Comparison of ENCODE assay signal across 8 mouse cellular contexts in genomic region chr9:37456481-37456910, GRCm38 (mm10). TPM values are rescaled to one million over a fixed set of nuclear protein-coding genes. Genes with fewer than 3 reads are reported as not detected.
A peak's percentile ranks its signal among the peaks of the same experiment; 100 is the strongest.
DNase-seq lines count a peak whose midpoint lies in the region; ATAC-seq and TF ChIP-seq lines count a peak whose summit lies in the region.

No protein-coding gene starts in this region.

- H3K9me3 ChIP-seq in lung, embryonic 14.5 days (ENCODE audit: low read depth, low read length), result no peaks in the 10 kb centered on the region

- peak overlapping the region; percentile 25 for H3K4me3 ChIP-seq in lung, embryonic 14.5 days (ENCODE audit: low read depth, low read length)

- H3K4me2 ChIP-seq in lung, embryonic 14.5 days, result peak overlapping the region; percentile 56

- DNase-seq in lung, embryonic 14.5 days, result peak; percentile 71
- no peak for DNase-seq in lung, postnatal 25 days (ENCODE audit: low spot score)
- peak; percentile 71 to 76 for DNase-seq in cerebellum, postnatal 25 days
- DNase-seq in left cerebral cortex, postnatal 25 days (ENCODE audit: low spot score in 2 of 2), result peak; percentile 51 to 67
- DNase-seq in retina, adult 2 months (ENCODE audit: low read depth, low spot score), result peak; percentile 23
- DNase-seq in thymus, postnatal 36 days, result no peak

- H3K36me3 ChIP-seq in lung, embryonic 14.5 days (ENCODE audit: insufficient read depth), result no peaks in the 10 kb centered on the region

- peak; percentile 56 for ATAC-seq in lung, embryonic 14.5 days (ENCODE audit: insufficient read depth)
- peak; percentile 30; the same call in 1 of the 2 replicates for ATAC-seq in granulocyte monocyte progenitor cell, adult 5-6 weeks (replicated peaks; ENCODE audit: poor library complexity, severe bottlenecking)
- no peak for ATAC-seq in CD4-positive, CD25-positive, alpha-beta regulatory T cell, adult 4 months

- peaks cover 97% of the 10 kb centered on the region for H3K27me3 ChIP-seq in lung, embryonic 14.5 days (ENCODE audit: insufficient read depth, low read length)

- no peaks in the 10 kb centered on the region; the same call in 1 of the 2 replicates for H3K4me1 ChIP-seq in lung, embryonic 14.5 days (ENCODE audit: insufficient read depth)

- no peak; the same call in 1 of the 2 replicates for TF ChIP-seq CTCF in lung, embryonic 14.5 days (IDR thresholded peaks at IDR 0.05; ENCODE audit: low read depth)

- WGBS in lung, embryonic 14.5 days, result 0% methylated on average over 20 of the region's 20 CpGs

- no peak overlapping the region for H3K27ac ChIP-seq in lung, embryonic 14.5 days (ENCODE audit: low read depth)

- H3K9ac ChIP-seq in lung, embryonic 14.5 days, result no peak overlapping the region

- intact Hi-C loops in left cerebral cortex, postnatal 25 days (cut with DNase I), result loop anchor here (2.0 kb wide), 1 partner anchor 18 kb away; no protein-coding TSS in a partner anchor

RNA-seq across cellular contexts. Expression of gene Robo3, which starts 23.4 kb away (rescaled TPM):
- polyA plus RNA-seq in lung, embryonic 14.5 days (2014; fragmentation: Nextera tagmentation; extraction: Ambion mirVana), result 0.24 and 0.41 TPM in 2 replicates
- 0.95 TPM in 1 of 2 replicates, not detected in the other for total RNA-seq in granulocyte monocyte progenitor cell, adult 5-6 weeks (2014; fragmentation: Nextera tagmentation)
- 0.13 and 2.2 TPM in 2 replicates for total RNA-seq in granulocyte monocyte progenitor cell, adult 5-6 weeks (2017)
- total RNA-seq in left cerebral cortex, postnatal 25 days (2021), result 10 to 100 TPM; 33.4 to 33.6 TPM
- not detected for polyA plus RNA-seq in CD4-positive, CD25-positive, alpha-beta regulatory T cell, adult 4 months (2017; shearing (Covaris generic))

RNA-seq across cellular contexts. Expression of gene Msantd2, which starts 32.6 kb away (rescaled TPM):
- polyA plus RNA-seq in lung, embryonic 14.5 days (2014; fragmentation: Nextera tagmentation; extraction: Ambion mirVana), result 32.4 and 35.7 TPM in 2 replicates
- 24.7 and 30.4 TPM in 2 replicates for total RNA-seq in granulocyte monocyte progenitor cell, adult 5-6 weeks (2014; fragmentation: Nextera tagmentation)
- total RNA-seq in granulocyte monocyte progenitor cell, adult 5-6 weeks (2017), result 20.6 and 31.1 TPM in 2 replicates
- 10 to 100 TPM; 20.9 to 23.0 TPM for total RNA-seq in left cerebral cortex, postnatal 25 days (2021)
- 10 to 100 TPM in 1 of 2 experiments, 1 to 10 TPM in 1; 8.3 to 13.7 TPM for polyA plus RNA-seq in CD4-positive, CD25-positive, alpha-beta regulatory T cell, adult 4 months (2017; shearing (Covaris generic))

RNA-seq across cellular contexts. Expression of gene Robo4, which starts 54.8 kb away (rescaled TPM):
- 22.8 and 25.8 TPM in 2 replicates for polyA plus RNA-seq in lung, embryonic 14.5 days (2014; fragmentation: Nextera tagmentation; extraction: Ambion mirVana)
- 0.30 TPM in 1 of 2 replicates, not detected in the other for total RNA-seq in granulocyte monocyte progenitor cell, adult 5-6 weeks (2014; fragmentation: Nextera tagmentation)
- total RNA-seq in granulocyte monocyte progenitor cell, adult 5-6 weeks (2017), result 0.04 TPM in 1 of 2 replicates, not detected in the other
- 1 to 10 TPM; 6.7 to 7.3 TPM for total RNA-seq in left cerebral cortex, postnatal 25 days (2021)
- polyA plus RNA-seq in CD4-positive, CD25-positive, alpha-beta regulatory T cell, adult 4 months (2017; shearing (Covaris generic)), result not detected

Comparison
In these comparisons a context has a peak if more than half of its experiments do, and no peak if none do; other contexts are left out.
1. DNase-seq: peak in lung, embryonic 14.5 days (single experiment), cerebellum, postnatal 25 days (2 of 2), left cerebral cortex, postnatal 25 days (2 of 2) and retina, adult 2 months (single experiment); none in lung, postnatal 25 days (single experiment) and thymus, postnatal 36 days (0 of 2).
2. RNA of gene Robo3, which starts 23.4 kb away (total RNA-seq): 33.4 to 33.6 TPM in left cerebral cortex, postnatal 25 days; 0.13 to 2.2 TPM in granulocyte monocyte progenitor cell, adult 5-6 weeks; every median in the first group is over 10 times any median in the second.
3. RNA of gene Robo4, which starts 54.8 kb away (total RNA-seq): 6.7 to 7.3 TPM in left cerebral cortex, postnatal 25 days; 0.04 to 0.30 TPM in granulocyte monocyte progenitor cell, adult 5-6 weeks; every median in the first group is over 4 times any median in the second.